Mouse (Mus musculus): Measurements from ENCODE around the gene Gstp1. TPM values are rescaled to one million over a fixed set of nuclear protein-coding genes. Genes with fewer than 3 reads are reported as not detected.

The Gstp1 gene
- polyA plus RNA-seq, 2 experiments: 274 to 511 TPM

GRCm38 (mm10) chr19:3988066-3988465 is 49.7 kb downstream of the Gstp1 start:
- H3K9ac ChIP-seq (replicated peaks): no peak overlapping the region
- no peak overlapping the region for H3K27ac ChIP-seq
- no peak for TF ChIP-seq CTCF (IDR thresholded peaks at IDR 0.05; ENCODE audit: low read depth)
- no peak for TF ChIP-seq EP300 (IDR thresholded peaks at IDR 0.05; ENCODE audit: low read depth)
- no peaks in the 10 kb centered on the region for H3K27me3 ChIP-seq (ENCODE audit: control insufficient read depth, insufficient read depth, low read length)
- ATAC-seq (ENCODE audit: insufficient read depth): no peak
- H3K36me3 ChIP-seq (replicated peaks; ENCODE audit: control insufficient read depth, insufficient read depth, low read depth): no peaks in the 10 kb centered on the region
- no peak overlapping the region for H3K4me3 ChIP-seq (ENCODE audit: insufficient read depth in 1 of 2, low read depth in 2 of 2, low read length in 2 of 2)
- no peak overlapping the region for H3K4me2 ChIP-seq (ENCODE audit: low read depth)
- peaks cover 0 to 13% of the 10 kb centered on the region in 2 experiments; a peak in 2 of 4 replicates for H3K4me1 ChIP-seq (replicated peaks; ENCODE audit: control insufficient read depth in 2 of 2, insufficient read depth in 2 of 2, low read length in 1 of 2)
- no peak for DNase-seq (ENCODE audit: low read depth in 3 of 3, low spot score in 3 of 3)
- 87% methylated on average over 14 of the region's 14 CpGs for WGBS (ENCODE audit: insufficient replicate concordance)
- no peaks in the 10 kb centered on the region for H3K9me3 ChIP-seq (ENCODE audit: control insufficient read depth, low read length)

- Histone ChIP-seq H3K4me3 (ENCODE audit: insufficient read depth in 1 of 2, low read depth in 2 of 2, low read length in 2 of 2) (no peak within 1 kb of the TSS), H3K36me3 (replicated peaks; ENCODE audit: control insufficient read depth, insufficient read depth, low read depth) (no peaks in the 10 kb centered on the region)
These were observed 51.5 kb downstream of the Gstp1 start, which contains the start of gene Acy3 for GRCm38 (mm10) chr19:3986334-3986733. Gene Acy3 (plus strand): TSS chr19:3986570.

More at GRCm38 (mm10) chr19:3986334-3986733, 51.5 kb downstream of the Gstp1 start, which contains the start of gene Acy3:
- ATAC-seq (ENCODE audit: insufficient read depth) (peak; percentile 65), DNase-seq (ENCODE audit: low read depth in 3 of 3, low spot score in 3 of 3) (peak; percentile 38 to 48 (median 46))
- Histone ChIP-seq H3K4me2 (ENCODE audit: low read depth) (peak within 1 kb of the TSS; percentile 8), H3K27me3 (ENCODE audit: control insufficient read depth, insufficient read depth, low read length) (no peaks in the 10 kb centered on the region), H3K27ac (no peak within 1 kb of the TSS), H3K9ac (replicated peaks) (0 out of 2 replicates have a peak within 1 kb of the TSS, but pooled peaks have one; percentile 1), H3K9me3 (ENCODE audit: control insufficient read depth, low read length) (no peaks in the 10 kb centered on the region), H3K4me1 (replicated peaks; ENCODE audit: control insufficient read depth in 2 of 2, insufficient read depth in 2 of 2, low read length in 1 of 2) (peaks cover 0 to 13% of the 10 kb centered on the region in 2 experiments; a peak in 2 of 4 replicates)
- TF ChIP-seq CTCF (IDR thresholded peaks at IDR 0.05; ENCODE audit: low read depth) (no peak), EP300 (IDR thresholded peaks at IDR 0.05; ENCODE audit: low read depth) (no peak)
- 10% methylated on average over 8 of the region's 8 CpGs for WGBS (ENCODE audit: insufficient replicate concordance)

Other genes with a start within 250 kb of the Gstp1 start
Only the 30 nearest of the 33 such genes appear.
- gene Chka, start 186.2 kb downstream of the Gstp1 start, polyA plus RNA-seq (2012; rRNA removed): 13.2 and 17.0 TPM in 2 replicates
- gene Chka, start 186.2 kb downstream of the Gstp1 start, polyA plus RNA-seq (2014; fragmentation: Nextera tagmentation; extraction: Ambion mirVana): 10.3 and 13.1 TPM in 2 replicates
- 47.1 and 48.6 TPM in 2 replicates for gene Tcirg1, start 130.9 kb downstream of the Gstp1 start, polyA plus RNA-seq (2012; rRNA removed)
- gene Tcirg1, start 130.9 kb downstream of the Gstp1 start, polyA plus RNA-seq (2014; fragmentation: Nextera tagmentation; extraction: Ambion mirVana): 15.4 and 15.6 TPM in 2 replicates
- gene Ndufs8, start 125.2 kb downstream of the Gstp1 start, polyA plus RNA-seq (2012; rRNA removed): 118 and 126 TPM in 2 replicates
- gene Ndufs8, start 125.2 kb downstream of the Gstp1 start, polyA plus RNA-seq (2014; fragmentation: Nextera tagmentation; extraction: Ambion mirVana): 209 and 219 TPM in 2 replicates
- gene Aldh3b1, start 108.2 kb downstream of the Gstp1 start, polyA plus RNA-seq (2012; rRNA removed): 3.3 and 3.6 TPM in 2 replicates
- gene Aldh3b1, start 108.2 kb downstream of the Gstp1 start, polyA plus RNA-seq (2014; fragmentation: Nextera tagmentation; extraction: Ambion mirVana): 4.9 and 5.3 TPM in 2 replicates
- 19.8 and 22.8 TPM in 2 replicates for gene Unc93b1, start 102.8 kb downstream of the Gstp1 start, polyA plus RNA-seq (2012; rRNA removed)
- 14.7 and 15.1 TPM in 2 replicates for gene Unc93b1, start 102.8 kb downstream of the Gstp1 start, polyA plus RNA-seq (2014; fragmentation: Nextera tagmentation; extraction: Ambion mirVana)
- 0.02 and 0.04 TPM in 2 replicates for gene Aldh3b3, start 79.3 kb downstream of the Gstp1 start, polyA plus RNA-seq (2012; rRNA removed)
- not detected in 2 replicates for gene Aldh3b3, start 79.3 kb downstream of the Gstp1 start, polyA plus RNA-seq (2014; fragmentation: Nextera tagmentation; extraction: Ambion mirVana)
- 0.32 and 0.33 TPM in 2 replicates for gene Aldh3b2, start 65.7 kb downstream of the Gstp1 start, polyA plus RNA-seq (2012; rRNA removed)
- 0.48 and 0.56 TPM in 2 replicates for gene Aldh3b2, start 65.7 kb downstream of the Gstp1 start, polyA plus RNA-seq (2014; fragmentation: Nextera tagmentation; extraction: Ambion mirVana)
- 10.8 and 11.1 TPM in 2 replicates for gene Acy3, start 51.4 kb downstream of the Gstp1 start, polyA plus RNA-seq (2012; rRNA removed)
- gene Acy3, start 51.4 kb downstream of the Gstp1 start, polyA plus RNA-seq (2014; fragmentation: Nextera tagmentation; extraction: Ambion mirVana): 9.1 and 9.5 TPM in 2 replicates
- gene Tbx10, start 45.2 kb downstream of the Gstp1 start, polyA plus RNA-seq (2012; rRNA removed): 0.37 and 0.50 TPM in 2 replicates
- 0.28 and 0.30 TPM in 2 replicates for gene Tbx10, start 45.2 kb downstream of the Gstp1 start, polyA plus RNA-seq (2014; fragmentation: Nextera tagmentation; extraction: Ambion mirVana)
- 2.1 and 2.9 TPM in 2 replicates for gene Nudt8, start 37.4 kb downstream of the Gstp1 start, polyA plus RNA-seq (2012; rRNA removed)
- 14.2 and 15.2 TPM in 2 replicates for gene Nudt8, start 37.4 kb downstream of the Gstp1 start, polyA plus RNA-seq (2014; fragmentation: Nextera tagmentation; extraction: Ambion mirVana)
- 0.65 and 0.73 TPM in 2 replicates for gene Gm49405, start 37.4 kb downstream of the Gstp1 start, polyA plus RNA-seq (2012; rRNA removed)
- gene Gm49405, start 37.4 kb downstream of the Gstp1 start, polyA plus RNA-seq (2014; fragmentation: Nextera tagmentation; extraction: Ambion mirVana): 0.25 and 0.33 TPM in 2 replicates
- gene Doc2g, start 34.7 kb downstream of the Gstp1 start, polyA plus RNA-seq (2012; rRNA removed): 1.8 and 2.2 TPM in 2 replicates
- gene Doc2g, start 34.7 kb downstream of the Gstp1 start, polyA plus RNA-seq (2014; fragmentation: Nextera tagmentation; extraction: Ambion mirVana): 0.25 and 0.45 TPM in 2 replicates
- 67.5 and 84.8 TPM in 2 replicates for gene Ndufv1, start 25.2 kb downstream of the Gstp1 start, polyA plus RNA-seq (2012; rRNA removed)
- 159 and 168 TPM in 2 replicates for gene Ndufv1, start 25.2 kb downstream of the Gstp1 start, polyA plus RNA-seq (2014; fragmentation: Nextera tagmentation; extraction: Ambion mirVana)
- gene Gstp2, start 8.0 kb upstream of the Gstp1 start, polyA plus RNA-seq (2012; rRNA removed): 6.6 and 7.9 TPM in 2 replicates
- gene Gstp2, start 8.0 kb upstream of the Gstp1 start, polyA plus RNA-seq (2014; fragmentation: Nextera tagmentation; extraction: Ambion mirVana): 6.9 and 7.3 TPM in 2 replicates
- gene Gstp3, start 21.6 kb upstream of the Gstp1 start, polyA plus RNA-seq (2012; rRNA removed): 78.5 and 87.0 TPM in 2 replicates
- 65.7 and 69.6 TPM in 2 replicates for gene Gstp3, start 21.6 kb upstream of the Gstp1 start, polyA plus RNA-seq (2014; fragmentation: Nextera tagmentation; extraction: Ambion mirVana)
- 0.16 and 0.17 TPM in 2 replicates for gene Cabp2, start 43.6 kb upstream of the Gstp1 start, polyA plus RNA-seq (2012; rRNA removed)
- gene Cabp2, start 43.6 kb upstream of the Gstp1 start, polyA plus RNA-seq (2014; fragmentation: Nextera tagmentation; extraction: Ambion mirVana): 0.20 and 0.44 TPM in 2 replicates
- gene Cdk2ap2, start 59.2 kb upstream of the Gstp1 start, polyA plus RNA-seq (2012; rRNA removed): 52.5 and 64.8 TPM in 2 replicates
- gene Cdk2ap2, start 59.2 kb upstream of the Gstp1 start, polyA plus RNA-seq (2014; fragmentation: Nextera tagmentation; extraction: Ambion mirVana): 99.9 and 101 TPM in 2 replicates
- 6.1 and 7.1 TPM in 2 replicates for gene Pitpnm1, start 62.0 kb upstream of the Gstp1 start, polyA plus RNA-seq (2012; rRNA removed)
- 3.4 TPM in 2 replicates for gene Pitpnm1, start 62.0 kb upstream of the Gstp1 start, polyA plus RNA-seq (2014; fragmentation: Nextera tagmentation; extraction: Ambion mirVana)
- 28.8 and 33.2 TPM in 2 replicates for gene Aip, start 87.9 kb upstream of the Gstp1 start, polyA plus RNA-seq (2012; rRNA removed)
- gene Aip, start 87.9 kb upstream of the Gstp1 start, polyA plus RNA-seq (2014; fragmentation: Nextera tagmentation; extraction: Ambion mirVana): 29.4 TPM in 2 replicates
- gene Gpr152, start 101.8 kb upstream of the Gstp1 start, polyA plus RNA-seq (2012; rRNA removed): not detected in 2 replicates
- not detected in 2 replicates for gene Gpr152, start 101.8 kb upstream of the Gstp1 start, polyA plus RNA-seq (2014; fragmentation: Nextera tagmentation; extraction: Ambion mirVana)
- 0.03 and 0.15 TPM in 2 replicates for gene Cabp4, start 106.0 kb upstream of the Gstp1 start, polyA plus RNA-seq (2012; rRNA removed)
- not detected in 2 replicates for gene Cabp4, start 106.0 kb upstream of the Gstp1 start, polyA plus RNA-seq (2014; fragmentation: Nextera tagmentation; extraction: Ambion mirVana)
- gene Coro1b, start 110.6 kb upstream of the Gstp1 start, polyA plus RNA-seq (2012; rRNA removed): 57.5 and 59.2 TPM in 2 replicates
- 57.5 and 62.2 TPM in 2 replicates for gene Coro1b, start 110.6 kb upstream of the Gstp1 start, polyA plus RNA-seq (2014; fragmentation: Nextera tagmentation; extraction: Ambion mirVana)
- gene Ptprcap, start 115.6 kb upstream of the Gstp1 start, polyA plus RNA-seq (2012; rRNA removed): 12.5 and 16.3 TPM in 2 replicates
- gene Ptprcap, start 115.6 kb upstream of the Gstp1 start, polyA plus RNA-seq (2014; fragmentation: Nextera tagmentation; extraction: Ambion mirVana): 14.4 and 17.0 TPM in 2 replicates
- gene Rps6kb2, start 125.4 kb upstream of the Gstp1 start, polyA plus RNA-seq (2012; rRNA removed): 17.2 and 19.2 TPM in 2 replicates
- 19.5 and 19.9 TPM in 2 replicates for gene Rps6kb2, start 125.4 kb upstream of the Gstp1 start, polyA plus RNA-seq (2014; fragmentation: Nextera tagmentation; extraction: Ambion mirVana)
- 0.32 and 0.44 TPM in 2 replicates for gene Carns1, start 137.5 kb upstream of the Gstp1 start, polyA plus RNA-seq (2012; rRNA removed)
- 0.18 and 0.71 TPM in 2 replicates for gene Carns1, start 137.5 kb upstream of the Gstp1 start, polyA plus RNA-seq (2014; fragmentation: Nextera tagmentation; extraction: Ambion mirVana)
- 2.6 TPM in 2 replicates for gene Tbc1d10c, start 153.3 kb upstream of the Gstp1 start, polyA plus RNA-seq (2012; rRNA removed)
- gene Tbc1d10c, start 153.3 kb upstream of the Gstp1 start, polyA plus RNA-seq (2014; fragmentation: Nextera tagmentation; extraction: Ambion mirVana): 2.5 and 4.0 TPM in 2 replicates
- 203 and 214 TPM in 2 replicates for gene Ppp1ca, start 154.1 kb upstream of the Gstp1 start, polyA plus RNA-seq (2012; rRNA removed)
- gene Ppp1ca, start 154.1 kb upstream of the Gstp1 start, polyA plus RNA-seq (2014; fragmentation: Nextera tagmentation; extraction: Ambion mirVana): 432 and 447 TPM in 2 replicates
- gene Rad9a, start 163.7 kb upstream of the Gstp1 start, polyA plus RNA-seq (2012; rRNA removed): 20.8 and 21.4 TPM in 2 replicates
- 14.3 and 16.8 TPM in 2 replicates for gene Rad9a, start 163.7 kb upstream of the Gstp1 start, polyA plus RNA-seq (2014; fragmentation: Nextera tagmentation; extraction: Ambion mirVana)
- gene Clcf1, start 176.3 kb upstream of the Gstp1 start, polyA plus RNA-seq (2012; rRNA removed): 1.1 TPM in 2 replicates
- 0.42 and 0.43 TPM in 2 replicates for gene Clcf1, start 176.3 kb upstream of the Gstp1 start, polyA plus RNA-seq (2014; fragmentation: Nextera tagmentation; extraction: Ambion mirVana)
- gene AC109138.7, start 176.4 kb upstream of the Gstp1 start, polyA plus RNA-seq (2012; rRNA removed): not detected in 2 replicates
- gene AC109138.7, start 176.4 kb upstream of the Gstp1 start, polyA plus RNA-seq (2014; fragmentation: Nextera tagmentation; extraction: Ambion mirVana): not detected in 2 replicates

Data from liver, embryonic 14.5 days (tissue).